Mouse (Mus musculus): ENCODE data around the gene Mtr.

Mtr gene

GRCm38 (mm10) chr13:12257391-12258380, at the start of gene Mtr:
Gene Mtr, minus strand, starts transcription at chr13:12258113.
- TF ChIP-seq POU5F1 (IDR thresholded peaks at IDR 0.05; ENCODE audit: borderline replicate concordance, low read length) (no peak), NANOG (IDR thresholded peaks at IDR 0.05; ENCODE audit: borderline replicate concordance, low read length) (no peak), CTCF (conservative IDR thresholded peaks at IDR 0.05; ENCODE audit: low read length) (no peak)
- H3K27me3 ChIP-seq (ENCODE audit: insufficient read depth, low read length), result no peaks in the 10 kb centered on the region
- peaks cover 28% of the 10 kb centered on the region for H3K4me1 ChIP-seq (replicated peaks; ENCODE audit: low read depth, low read length)
- H3K9me3 ChIP-seq (ENCODE audit: low read length), result peaks cover 31% of the 10 kb centered on the region
- peaks cover 23% of the 10 kb centered on the region for H3K36me3 ChIP-seq (ENCODE audit: insufficient read depth, low read length)
- peak within 1 kb of the TSS; percentile 93 for H3K4me3 ChIP-seq (replicated peaks; ENCODE audit: low read length)

DNA sequence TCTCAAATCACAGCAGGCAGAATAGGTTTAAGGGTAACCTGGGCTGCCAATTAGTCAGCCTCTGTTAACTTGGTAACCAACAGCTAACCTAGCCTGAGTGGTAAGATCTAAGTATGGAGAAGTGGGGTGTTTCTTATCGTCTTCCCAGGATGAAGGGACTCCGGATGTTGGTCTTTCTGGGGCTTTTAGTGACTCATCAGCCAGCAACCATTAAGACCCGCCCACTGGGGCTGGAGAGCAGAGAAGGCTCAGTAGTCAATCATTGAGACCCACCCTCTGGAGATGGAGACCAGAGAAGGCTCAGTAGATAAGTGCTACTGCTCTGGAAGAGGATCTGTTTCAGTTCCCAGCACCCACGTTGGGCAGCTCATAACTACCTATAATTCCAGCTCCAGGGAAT, 49.4 kb upstream of the Mtr start:
- Histone ChIP-seq H3K4me3 (replicated peaks; ENCODE audit: low read length) (no peak overlapping the region), H3K9me3 (ENCODE audit: low read length) (no peaks in the 10 kb centered on the region), H3K4me1 (replicated peaks; ENCODE audit: low read depth, low read length) (peaks cover 36% of the 10 kb centered on the region), H3K36me3 (ENCODE audit: insufficient read depth, low read length) (peaks cover 29% of the 10 kb centered on the region), H3K27me3 (ENCODE audit: insufficient read depth, low read length) (no peaks in the 10 kb centered on the region; the same call in 1 of the 2 replicates)
- TF ChIP-seq NANOG (IDR thresholded peaks at IDR 0.05; ENCODE audit: borderline replicate concordance, low read length) (no peak), CTCF (conservative IDR thresholded peaks at IDR 0.05; ENCODE audit: low read length) (no peak), POU5F1 (IDR thresholded peaks at IDR 0.05; ENCODE audit: borderline replicate concordance, low read length) (no peak)

DNA sequence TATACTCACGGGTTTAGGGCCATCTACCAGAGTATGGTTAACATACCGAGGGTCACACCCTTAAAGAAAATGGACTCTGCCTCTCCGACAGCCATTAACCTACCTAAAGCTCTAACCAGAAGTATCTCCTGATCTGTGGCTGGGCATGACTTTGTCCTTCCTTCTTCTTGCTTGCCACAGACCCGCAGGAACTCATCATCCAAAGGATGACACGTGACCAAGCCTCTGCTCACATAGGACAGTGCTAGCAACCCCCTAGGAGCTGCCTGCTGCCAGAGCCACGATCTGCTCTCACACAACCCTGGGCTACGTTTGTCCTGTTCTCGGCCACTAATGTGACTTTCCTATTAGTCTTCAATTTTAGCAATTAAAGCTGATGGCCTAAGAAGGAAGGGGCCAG, 47.6 kb upstream of the Mtr start:
- no peak for TF ChIP-seq NANOG (IDR thresholded peaks at IDR 0.05; ENCODE audit: borderline replicate concordance, low read length)
- TF ChIP-seq CTCF (conservative IDR thresholded peaks at IDR 0.05; ENCODE audit: low read length), result no peak
- no peak for TF ChIP-seq POU5F1 (IDR thresholded peaks at IDR 0.05; ENCODE audit: borderline replicate concordance, low read length)
- Histone ChIP-seq H3K4me3 (replicated peaks; ENCODE audit: low read length) (no peak overlapping the region), H3K36me3 (ENCODE audit: insufficient read depth, low read length) (peaks cover 25% of the 10 kb centered on the region), H3K9me3 (ENCODE audit: low read length) (no peaks in the 10 kb centered on the region), H3K4me1 (replicated peaks; ENCODE audit: low read depth, low read length) (peaks cover 31% of the 10 kb centered on the region), H3K27me3 (ENCODE audit: insufficient read depth, low read length) (no peaks in the 10 kb centered on the region; the same call in 1 of the 2 replicates)

DNA sequence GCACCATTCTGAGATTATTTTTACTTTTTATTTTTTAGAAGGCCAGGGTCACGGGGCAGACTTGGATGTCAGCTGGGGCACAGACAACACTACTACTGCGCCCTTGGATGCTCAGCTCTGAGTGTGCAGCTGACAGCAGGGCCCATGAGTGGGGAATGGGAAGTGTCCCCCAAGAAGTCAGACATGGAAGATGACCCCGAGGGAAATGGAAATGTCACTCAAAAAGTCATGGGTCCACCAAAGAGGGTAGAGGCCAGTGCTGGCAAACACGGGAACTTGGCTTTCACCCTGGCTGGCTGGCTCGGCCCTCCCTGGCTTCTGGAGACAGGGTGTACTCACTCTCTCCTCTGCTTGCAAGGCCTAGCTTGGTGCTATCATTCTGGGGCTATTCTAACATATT, 47.1 kb upstream of the Mtr start:
- TF ChIP-seq NANOG (IDR thresholded peaks at IDR 0.05; ENCODE audit: borderline replicate concordance, low read length) (no peak), CTCF (conservative IDR thresholded peaks at IDR 0.05; ENCODE audit: low read length) (no peak), POU5F1 (IDR thresholded peaks at IDR 0.05; ENCODE audit: borderline replicate concordance, low read length) (no peak)
- H3K27me3 ChIP-seq (ENCODE audit: insufficient read depth, low read length), result no peaks in the 10 kb centered on the region; the same call in 1 of the 2 replicates
- H3K4me1 ChIP-seq (replicated peaks; ENCODE audit: low read depth, low read length), result peaks cover 30% of the 10 kb centered on the region
- no peaks in the 10 kb centered on the region for H3K9me3 ChIP-seq (ENCODE audit: low read length)
- peaks cover 20% of the 10 kb centered on the region; the same call in 1 of the 2 replicates for H3K36me3 ChIP-seq (ENCODE audit: insufficient read depth, low read length)
- no peak overlapping the region for H3K4me3 ChIP-seq (replicated peaks; ENCODE audit: low read length)

DNA sequence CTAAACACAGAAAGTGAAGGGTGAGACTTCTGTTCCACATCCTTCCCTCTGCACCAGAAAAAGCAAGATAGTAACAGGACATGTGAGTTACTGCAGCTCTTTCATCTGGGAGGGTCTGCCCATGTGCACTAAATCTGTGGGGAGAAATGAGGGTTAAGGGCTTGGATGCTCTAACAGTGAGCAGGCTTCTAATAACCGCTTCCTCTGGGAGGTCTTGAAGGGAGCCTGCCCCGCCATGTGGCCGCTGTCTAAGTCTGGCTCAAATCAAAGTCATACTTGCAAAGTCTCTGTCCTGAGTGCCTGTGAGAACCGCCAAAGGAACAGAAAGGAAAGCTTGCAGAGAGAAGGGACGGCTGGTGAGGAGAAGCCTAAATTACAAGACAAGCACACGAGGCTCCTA, 39.9 kb upstream of the Mtr start:
- H3K4me3 ChIP-seq (replicated peaks; ENCODE audit: low read length), result no peak overlapping the region
- H3K36me3 ChIP-seq (ENCODE audit: insufficient read depth, low read length), result peaks cover 8% of the 10 kb centered on the region; the same call in 1 of the 2 replicates
- no peaks in the 10 kb centered on the region for H3K9me3 ChIP-seq (ENCODE audit: low read length)
- H3K4me1 ChIP-seq (replicated peaks; ENCODE audit: low read depth, low read length), result peaks cover 41% of the 10 kb centered on the region
- TF ChIP-seq NANOG (IDR thresholded peaks at IDR 0.05; ENCODE audit: borderline replicate concordance, low read length) (no peak), POU5F1 (IDR thresholded peaks at IDR 0.05; ENCODE audit: borderline replicate concordance, low read length) (no peak), CTCF (conservative IDR thresholded peaks at IDR 0.05; ENCODE audit: low read length) (no peak)
- no peaks in the 10 kb centered on the region for H3K27me3 ChIP-seq (ENCODE audit: insufficient read depth, low read length)

GRCm38 (mm10) chr13:12296701-12297100, 38.8 kb upstream of the Mtr start:
- Histone ChIP-seq H3K4me1 (replicated peaks; ENCODE audit: low read depth, low read length) (peaks cover 41% of the 10 kb centered on the region), H3K27me3 (ENCODE audit: insufficient read depth, low read length) (no peaks in the 10 kb centered on the region), H3K36me3 (ENCODE audit: insufficient read depth, low read length) (peaks cover 8% of the 10 kb centered on the region; the same call in 1 of the 2 replicates), H3K4me3 (replicated peaks; ENCODE audit: low read length) (no peak overlapping the region), H3K9me3 (ENCODE audit: low read length) (no peaks in the 10 kb centered on the region)
- TF ChIP-seq NANOG (IDR thresholded peaks at IDR 0.05; ENCODE audit: borderline replicate concordance, low read length), result no peak
- TF ChIP-seq CTCF (conservative IDR thresholded peaks at IDR 0.05; ENCODE audit: low read length), result peak; percentile 32; the same call in 1 of the 2 replicates
- no peak for TF ChIP-seq POU5F1 (IDR thresholded peaks at IDR 0.05; ENCODE audit: borderline replicate concordance, low read length)

DNA sequence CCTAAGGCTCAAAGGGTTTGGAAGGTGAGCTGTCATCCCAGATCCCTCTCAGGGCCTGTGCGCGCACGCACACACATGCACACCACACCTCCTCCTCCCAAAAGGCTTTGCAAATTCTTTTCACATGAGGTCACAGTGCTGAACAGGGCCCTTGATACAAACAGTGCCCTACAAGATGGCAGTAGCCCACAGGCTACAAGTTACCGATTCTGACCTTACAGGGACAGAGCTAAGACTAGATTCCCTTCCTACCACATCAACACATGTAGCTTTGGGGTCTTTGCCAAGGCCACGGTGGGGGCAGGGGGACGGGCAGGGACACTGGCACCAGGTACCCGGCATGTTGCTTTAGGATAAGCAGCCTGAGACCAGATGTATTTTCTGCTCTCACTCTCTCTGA, 35.9 kb upstream of the Mtr start:
- Histone ChIP-seq H3K9me3 (ENCODE audit: low read length) (no peaks in the 10 kb centered on the region), H3K27me3 (ENCODE audit: insufficient read depth, low read length) (no peaks in the 10 kb centered on the region), H3K36me3 (ENCODE audit: insufficient read depth, low read length) (peaks cover 13% of the 10 kb centered on the region), H3K4me3 (replicated peaks; ENCODE audit: low read length) (no peak overlapping the region), H3K4me1 (replicated peaks; ENCODE audit: low read depth, low read length) (peaks cover 28% of the 10 kb centered on the region)
- TF ChIP-seq NANOG (IDR thresholded peaks at IDR 0.05; ENCODE audit: borderline replicate concordance, low read length), result no peak

DNA sequence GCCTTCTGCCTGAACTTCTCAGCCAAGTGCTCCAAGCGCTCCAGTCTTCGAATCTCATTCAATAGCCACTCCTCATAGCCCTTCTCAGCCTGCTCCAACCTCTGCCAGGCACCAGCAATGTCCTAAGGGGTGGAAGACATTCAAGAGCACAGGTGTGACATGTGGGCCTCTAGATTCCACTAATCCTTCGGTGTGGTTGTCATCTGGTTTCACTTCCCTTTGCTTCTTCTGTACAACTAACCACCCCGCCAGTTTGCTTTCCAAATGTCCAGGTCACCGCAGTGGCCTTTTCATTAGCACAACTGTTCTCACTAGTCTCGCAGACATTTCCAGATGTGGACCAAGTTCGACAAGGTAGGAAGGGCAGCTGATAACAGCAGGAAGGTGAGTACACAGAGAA, 32.8 kb upstream of the Mtr start:
- H3K4me3 ChIP-seq (replicated peaks; ENCODE audit: low read length), result no peak overlapping the region
- no peak for TF ChIP-seq NANOG (IDR thresholded peaks at IDR 0.05; ENCODE audit: borderline replicate concordance, low read length)
- TF ChIP-seq CTCF (conservative IDR thresholded peaks at IDR 0.05; ENCODE audit: low read length), result no peak
- no peak for TF ChIP-seq POU5F1 (IDR thresholded peaks at IDR 0.05; ENCODE audit: borderline replicate concordance, low read length)
- H3K27me3 ChIP-seq (ENCODE audit: insufficient read depth, low read length), result peaks cover 4% of the 10 kb centered on the region; the same call in 1 of the 2 replicates
- peaks cover 14% of the 10 kb centered on the region for H3K36me3 ChIP-seq (ENCODE audit: insufficient read depth, low read length)
- H3K4me1 ChIP-seq (replicated peaks; ENCODE audit: low read depth, low read length), result peaks cover 8% of the 10 kb centered on the region
- H3K9me3 ChIP-seq (ENCODE audit: low read length), result no peaks in the 10 kb centered on the region
